Mouse (Mus musculus) mesoderm, embryonic 11.5 days (tissue): ENCODE measurements around the gene Rnf6.
"Not testable (repeated sequence)": the region's sequence is repeated elsewhere in the genome, so short reads cannot be mapped to it uniquely, and the experiment has no call there.

Experiments
- DNase-seq: peaks from one replicate; pipeline ENCODE4 v3.0.0-alpha.2; 2012; ENCODE audit warnings: low read depth, low spot score

Rnf6 gene

GRCm38 (mm10) chr5:146230864-146231654 is 9.7 kb upstream of the Rnf6 start, which contains the start of gene Cdk8:
Gene Cdk8 (plus strand): TSS chr5:146231230.
- DNase-seq = peak; percentile 96

- DNase-seq = no peak
These were observed 8.7 kb upstream of the Rnf6 start for GRCm38 (mm10) chr5:146229869-146230650.

GRCm38 (mm10) chr5:146227496-146227895 is 6.1 kb upstream of the Rnf6 start:
- DNase-seq = no peak

- no peak for DNase-seq
These were observed 2.4 kb upstream of the Rnf6 start for GRCm38 (mm10) chr5:146223786-146224185.

- DNase-seq = no peak
These were observed 367 bp upstream of the Rnf6 start for GRCm38 (mm10) chr5:146221722-146222121.

- no peak for DNase-seq
These were observed 865 bp downstream of the Rnf6 start for GRCm38 (mm10) chr5:146220501-146220878.

- no peak for DNase-seq
These were observed 15.8 kb downstream of the Rnf6 start for GRCm38 (mm10) chr5:146205537-146205936.

- DNase-seq = no peak
These were observed 17.4 kb downstream of the Rnf6 start for GRCm38 (mm10) chr5:146203921-146204320.

- DNase-seq = no peak
These were observed 20.8 kb downstream of the Rnf6 start for GRCm38 (mm10) chr5:146200580-146200979.

GRCm38 (mm10) chr5:146199540-146199939 is 21.8 kb downstream of the Rnf6 start:
- DNase-seq = no peak

GRCm38 (mm10) chr5:146199073-146199472 is 22.3 kb downstream of the Rnf6 start:
- DNase-seq = no peak

- DNase-seq = no peak
These were observed 28.0 kb downstream of the Rnf6 start for GRCm38 (mm10) chr5:146193360-146193759.

- DNase-seq = no peak
These were observed 30.7 kb downstream of the Rnf6 start for GRCm38 (mm10) chr5:146190501-146191269.

GRCm38 (mm10) chr5:146190093-146190492 is 31.3 kb downstream of the Rnf6 start:
- DNase-seq = no peak

GRCm38 (mm10) chr5:146188712-146189111 is 32.6 kb downstream of the Rnf6 start:
- no peak for DNase-seq

- DNase-seq = no peak
These were observed 33.2 kb downstream of the Rnf6 start for GRCm38 (mm10) chr5:146188144-146188543.

GRCm38 (mm10) chr5:146187441-146187840 is 33.9 kb downstream of the Rnf6 start:
- DNase-seq = not testable (repeated sequence)

GRCm38 (mm10) chr5:146185204-146185603 is 36.2 kb downstream of the Rnf6 start, which contains the start of gene 1700001J03Rik:
Gene 1700001J03Rik (minus strand): TSS chr5:146185304.
- not testable (repeated sequence) for DNase-seq

GRCm38 (mm10) chr5:146172744-146173143 is 48.6 kb downstream of the Rnf6 start:
- DNase-seq = not testable (repeated sequence)

- DNase-seq = not testable (repeated sequence)
These were observed 50.7 kb downstream of the Rnf6 start, which contains the start of gene Gm6309 for GRCm38 (mm10) chr5:146170621-146171020. Gene Gm6309 (minus strand): TSS chr5:146170721.

GRCm38 (mm10) chr5:146160439-146160838 is 60.9 kb downstream of the Rnf6 start, which contains the start of gene Gm5565:
Gene Gm5565 (minus strand): TSS chr5:146160539.
- not testable (repeated sequence) for DNase-seq
